Mouse (Mus musculus) kidney, adult 2 months (tissue): Measurements from ENCODE around the gene Tmx2. TPM values are rescaled to one million over a fixed set of nuclear protein-coding genes. Genes with fewer than 3 reads are reported as not detected.

Experiments
- DNase-seq: peaks from one replicate; pipeline ENCODE4 v3.0.0; 2021
- H3K27ac ChIP-seq: fragments of 200-500 bp; 2 replicates; pipeline ENCODE4 v1.5.1; 2012; ENCODE audit warnings: low read depth, low read length, control low read depth, inconsistent platforms; ENCODE audit not compliant: insufficient read depth
- H3K27me3 ChIP-seq: fragments of 200-500 bp; replicated peaks from 2 replicates; pipeline ENCODE4 v1.6.1; 2012; ENCODE audit warnings: mild to moderate bottlenecking, moderate library complexity, low read length, inconsistent platforms; ENCODE audit not compliant: control insufficient read depth, insufficient read depth
- H3K36me3 ChIP-seq: fragments of 200-500 bp; 2 replicates; pipeline ENCODE4 v1.6.1; 2012; ENCODE audit warnings: mild to moderate bottlenecking, moderate library complexity, low read length, inconsistent platforms; ENCODE audit not compliant: control insufficient read depth, insufficient read depth
- H3K4me1 ChIP-seq: fragments of 200-500 bp; 2 replicates; pipeline ENCODE4 v1.6.1; 2011; ENCODE audit warnings: low read length; ENCODE audit not compliant: control insufficient read depth, insufficient read depth
- H3K4me3 ChIP-seq: fragments of 200-500 bp; 2 replicates; pipeline ENCODE4 v1.5.1; 2011; ENCODE audit warnings: mild to moderate bottlenecking, low read depth, low read length, control low read depth; ENCODE audit not compliant: insufficient read depth
- CTCF ChIP-seq: fragments of 200-500 bp; conservative IDR thresholded peaks from 2 replicates; pipeline ENCODE4 v1.5.1; 2011; ENCODE audit warnings: low read depth, mild to moderate bottlenecking, control low read depth, low read length, moderate library complexity, mixed read lengths; ENCODE audit not compliant: insufficient read depth, insufficient read length
- POLR2A ChIP-seq: fragments of 200-500 bp; IDR thresholded peaks from one replicate; pipeline ENCODE4 v1.6.1; 2011; ENCODE audit warnings: low read depth, low read length, control low read depth
- WGBS: fragments of 180-500 bp; shearing (Covaris S2); methylation state at CpG from one replicate; pipeline ENCODE4 v1.1.7; 2018; 5-methylcytosine and 5-hydroxymethylcytosine counted together
- polyA plus RNA-seq: library from polyadenylated mRNA; depleted of rRNA; stranded (reverse); fragments of >200 nt; gene quantifications from 2 replicates; pipeline ENCODE4 v1.2.3, GENCODE M21; 2012

Gene Tmx2
- polyA plus RNA-seq, 1 experiment = 188 TPM

DNA sequence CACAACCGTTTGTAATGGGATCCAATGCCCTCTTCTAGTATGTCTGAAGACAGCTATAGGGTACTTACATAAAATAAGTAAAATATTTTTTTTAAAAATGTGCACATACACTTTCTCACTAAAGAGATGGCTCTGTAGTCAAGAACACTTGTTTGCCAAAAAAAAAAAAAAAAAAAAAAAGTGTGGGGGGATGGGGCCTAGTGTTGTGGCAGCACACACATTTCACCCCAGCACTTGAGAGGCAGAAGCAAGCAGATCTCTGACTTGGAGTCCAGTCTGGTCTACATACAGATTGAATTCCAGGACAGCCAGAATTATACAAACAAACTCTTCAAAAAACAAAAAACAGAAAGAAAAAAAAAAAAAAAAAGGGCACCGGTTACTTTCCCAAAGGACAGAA lies 41.8 kb upstream of the Tmx2 start:
- H3K27ac ChIP-seq = no peak overlapping the region
- DNase-seq = no peak
- H3K36me3 ChIP-seq = peaks cover 3% of the 10 kb centered on the region
- no peak overlapping the region for H3K4me3 ChIP-seq
- no peak for TF ChIP-seq POLR2A
- no peak for TF ChIP-seq CTCF
- 90% methylated on average over 2 of the region's 2 CpGs for WGBS
- H3K27me3 ChIP-seq = no peaks in the 10 kb centered on the region
- no peaks in the 10 kb centered on the region; the same call in none of the 2 replicates for H3K4me1 ChIP-seq

DNA sequence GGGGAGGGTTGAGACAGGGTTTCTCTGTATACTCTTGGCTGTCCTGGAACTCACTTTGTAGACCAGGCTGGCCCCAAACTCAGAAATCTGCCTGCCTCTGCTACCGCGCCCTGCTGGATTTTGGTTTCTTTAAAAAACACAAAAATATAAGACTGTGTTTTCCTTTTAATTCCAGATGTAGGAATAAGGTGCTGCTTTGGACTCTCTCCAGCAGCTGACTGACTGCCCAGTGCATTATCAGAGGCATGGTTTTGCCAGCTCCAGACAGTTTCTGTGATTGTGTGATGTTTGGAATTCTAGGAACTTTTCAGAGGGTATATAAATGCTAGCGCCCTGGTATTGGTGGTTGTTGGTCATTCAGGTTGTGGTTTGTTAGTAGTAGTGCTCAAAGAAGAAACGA lies 38.4 kb upstream of the Tmx2 start:
- Histone ChIP-seq H3K27ac (no peak overlapping the region), H3K4me3 (no peak overlapping the region)

DNA sequence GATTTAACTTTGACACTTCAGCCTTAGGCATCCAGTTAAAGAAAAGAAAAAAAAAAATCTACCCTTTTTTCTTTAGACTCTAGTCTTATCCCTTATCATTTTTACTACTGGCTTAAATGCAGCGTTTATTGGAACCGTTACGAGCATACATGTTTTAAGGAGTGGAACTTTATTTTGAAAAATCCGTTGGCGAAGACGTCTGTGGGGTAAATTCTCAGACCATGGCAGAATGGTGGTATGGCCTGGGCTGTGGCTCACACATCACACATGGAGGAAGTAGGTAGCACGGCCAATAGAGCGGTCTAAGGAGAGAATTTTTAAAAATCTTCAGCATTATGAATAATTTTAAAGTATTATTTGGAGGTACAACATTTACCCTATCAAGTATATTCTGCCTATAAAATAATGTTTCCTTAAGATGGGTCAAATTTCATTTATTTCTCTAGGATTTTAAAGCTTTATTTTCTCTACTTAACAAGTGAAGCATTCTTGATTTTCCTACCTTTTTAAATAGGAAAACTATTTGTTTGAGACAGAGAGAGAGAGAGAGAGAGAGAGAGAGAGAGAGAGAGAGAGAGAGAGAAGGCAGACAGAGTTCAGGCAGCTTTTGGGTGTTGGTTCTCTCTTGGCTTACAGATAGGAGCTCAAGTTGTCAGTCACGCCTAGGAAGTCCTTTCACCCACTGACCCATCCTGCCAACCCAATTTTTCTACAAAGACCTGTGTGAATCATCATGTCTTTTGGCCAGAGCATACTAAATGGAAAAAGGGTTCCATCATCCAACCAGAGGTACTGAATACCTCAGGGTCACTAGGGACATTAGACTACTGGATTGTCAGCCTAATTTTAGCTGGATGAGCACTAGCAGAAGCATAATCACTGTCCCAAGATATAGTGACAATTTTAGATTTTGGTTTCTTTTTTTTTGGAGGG lies 37.7 kb upstream of the Tmx2 start:
- Histone ChIP-seq H3K4me3 (peak overlapping the region; percentile 76; the same call in 1 of the 2 replicates), H3K36me3 (no peaks in the 10 kb centered on the region; the same call in 1 of the 2 replicates), H3K4me1 (peaks cover 4% of the 10 kb centered on the region; the same call in 1 of the 2 replicates), H3K27me3 (no peaks in the 10 kb centered on the region), H3K27ac (peak overlapping the region; percentile 93)
- no peak for TF ChIP-seq POLR2A
- no peak for TF ChIP-seq CTCF
- 24% methylated on average over 9 of the region's 9 CpGs for WGBS
- no peak for DNase-seq

More for the DNA sequence above, 38.4 kb upstream of the Tmx2 start:
- TF ChIP-seq POLR2A (no peak), CTCF (no peak)
- 95% methylated on average over 4 of the region's 4 CpGs for WGBS
- no peak for DNase-seq
- no peaks in the 10 kb centered on the region; the same call in 1 of the 2 replicates for H3K36me3 ChIP-seq
- H3K4me1 ChIP-seq = peaks cover 4% of the 10 kb centered on the region; the same call in 1 of the 2 replicates
- no peaks in the 10 kb centered on the region for H3K27me3 ChIP-seq

DNA sequence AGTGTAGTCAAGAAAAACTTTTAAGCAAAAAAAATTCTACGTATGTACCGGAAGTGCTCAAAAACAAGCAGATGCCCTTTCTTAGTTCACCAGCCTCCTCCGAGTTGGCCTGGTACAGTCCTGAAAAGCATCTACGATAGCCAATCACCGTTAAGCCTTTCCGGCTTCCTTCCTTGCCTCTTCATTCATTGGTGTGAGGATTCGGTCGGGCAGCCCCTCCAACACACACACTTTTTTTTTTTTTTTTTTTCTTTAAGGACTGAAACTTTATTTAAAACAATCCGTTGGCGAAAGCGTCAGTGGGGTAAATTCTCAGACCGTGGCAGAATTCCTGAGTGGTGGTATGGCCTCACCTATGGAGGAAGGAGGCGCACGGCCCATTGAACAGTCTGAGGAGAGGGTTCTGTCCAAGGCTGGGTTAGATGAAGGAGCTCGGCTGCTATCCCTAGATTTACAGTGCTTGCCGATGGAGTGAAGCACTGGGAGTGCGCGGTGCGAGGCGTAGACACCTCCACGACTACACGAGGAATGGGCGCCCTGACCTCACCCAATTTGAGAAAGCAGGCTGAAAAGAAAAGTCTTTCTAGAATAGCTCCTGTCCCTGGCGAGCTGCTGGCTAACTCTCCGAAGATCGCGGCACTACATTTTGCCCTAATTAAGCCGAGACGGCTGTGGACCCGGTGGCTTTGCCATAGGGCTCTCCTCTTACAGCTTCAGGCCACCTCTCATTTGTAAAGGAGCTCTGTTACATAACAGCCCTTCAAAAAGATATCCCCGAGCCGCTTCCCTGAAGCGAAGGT lies 36.8 kb upstream of the Tmx2 start:
- TF ChIP-seq POLR2A = no peak
- peaks cover 1% of the 10 kb centered on the region; the same call in 1 of the 2 replicates for H3K36me3 ChIP-seq
- WGBS = under 1% methylated on average over 33 of the region's 33 CpGs

DNA sequence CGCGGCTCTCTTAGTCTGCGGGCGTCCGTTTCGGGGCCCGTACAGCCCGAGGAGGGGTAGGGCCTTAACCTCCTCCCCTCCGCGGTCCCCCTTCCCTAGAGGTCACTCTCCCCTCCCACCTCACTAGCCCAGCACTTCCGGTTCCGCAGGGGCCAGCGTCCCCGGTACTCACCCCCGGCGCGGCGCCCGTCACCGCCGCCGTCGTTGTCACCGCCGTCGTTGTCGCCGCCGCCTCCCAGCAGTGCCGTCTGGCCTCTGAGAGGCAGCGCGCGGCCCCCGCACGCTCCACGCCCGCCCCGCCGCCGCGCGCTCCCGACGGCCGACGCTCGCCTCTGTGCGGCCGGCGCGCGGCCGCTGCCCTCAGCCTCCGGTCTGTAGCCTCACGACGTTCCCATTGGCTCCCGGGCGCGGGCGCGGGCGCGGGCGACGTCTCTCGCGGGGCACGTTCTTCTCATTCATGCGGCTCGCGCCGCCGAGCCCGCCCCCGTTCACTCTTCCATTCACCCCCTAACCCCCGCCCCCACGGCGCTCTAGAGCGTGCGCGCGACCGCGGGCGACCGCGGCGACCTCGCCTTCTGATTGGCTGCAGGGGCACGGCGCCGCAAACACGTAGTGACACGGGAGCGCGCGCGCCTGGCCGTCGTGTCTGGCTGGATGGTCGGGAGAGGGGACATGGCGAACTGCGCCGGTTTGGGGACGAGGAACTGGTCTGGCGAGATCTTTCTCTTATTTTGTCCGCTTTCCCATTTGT lies 36.0 kb upstream of the Tmx2 start, which contains the start of gene Zdhhc5:
Gene Zdhhc5, minus strand, starts transcription at position 370 of the 751 bp plus-strand sequence.
- under 1% methylated on average over 105 of the region's 107 CpGs for WGBS
- TF ChIP-seq POLR2A = peak; percentile 93
- no peak for TF ChIP-seq CTCF
- H3K27me3 ChIP-seq = no peaks in the 10 kb centered on the region
- peaks cover 4% of the 10 kb centered on the region; the same call in 1 of the 2 replicates for H3K4me1 ChIP-seq
- peak within 1 kb of the TSS; percentile 93 for H3K27ac ChIP-seq
- H3K36me3 ChIP-seq = peaks cover 5% of the 10 kb centered on the region
- H3K4me3 ChIP-seq = peak within 1 kb of the TSS; percentile 95
- peak; percentile 99 for DNase-seq

More for the DNA sequence above, 36.8 kb upstream of the Tmx2 start:
- no peaks in the 10 kb centered on the region for H3K27me3 ChIP-seq
- peak overlapping the region; percentile 93 for H3K27ac ChIP-seq
- peaks cover 4% of the 10 kb centered on the region; the same call in 1 of the 2 replicates for H3K4me1 ChIP-seq
- peak overlapping the region; percentile 76 for H3K4me3 ChIP-seq
- DNase-seq = peak; percentile 97

DNA sequence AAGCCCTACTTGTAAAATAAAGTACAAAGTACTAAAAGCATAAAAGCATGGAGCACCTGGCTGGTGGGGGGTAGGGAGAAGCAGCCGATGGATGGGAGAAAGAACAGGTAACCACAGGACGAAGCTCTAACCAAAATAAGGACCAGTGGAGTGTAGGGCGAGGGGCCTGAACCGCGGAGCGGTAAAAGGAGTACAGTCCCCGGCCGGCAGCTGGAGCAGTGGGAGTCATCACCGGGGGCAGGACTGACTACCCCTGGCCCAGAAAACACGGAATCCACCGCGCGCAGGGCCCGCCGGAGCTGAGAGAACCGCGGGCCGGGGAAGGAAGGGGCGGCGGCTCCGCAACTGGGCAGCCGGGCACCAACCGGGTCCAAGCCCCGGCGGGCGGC lies 35.5 kb upstream of the Tmx2 start:
- peak overlapping the region; percentile 95 for H3K4me3 ChIP-seq
- TF ChIP-seq POLR2A (no peak), CTCF (no peak)
- WGBS = under 1% methylated on average over 26 of the region's 26 CpGs
- peaks cover 8% of the 10 kb centered on the region for H3K36me3 ChIP-seq
- peak overlapping the region; percentile 91 for H3K27ac ChIP-seq
- peaks cover 4% of the 10 kb centered on the region; the same call in 1 of the 2 replicates for H3K4me1 ChIP-seq
- H3K27me3 ChIP-seq = no peaks in the 10 kb centered on the region
- no peak for DNase-seq
